Mouse (Mus musculus) MEL (cell line): ENCODE data around the gene Rtbdn.
A peak's percentile ranks its signal among the peaks of the same experiment; 100 is the strongest.

Experiments used
- CTCF ChIP-seq, 3 experiments: IDR thresholded peaks in 2 of 3; conservative IDR thresholded peaks in 1 of 3; 2 replicates each; pipeline ENCODE4 v1.5.1; 2011 to 2012; ENCODE audit warnings: low read length in 3 of 3, low read depth in 2 of 3, mild to moderate bottlenecking in 2 of 3, improper control_type of control experiment in 1 of 3, inconsistent platforms in 1 of 3, mixed read lengths in 1 of 3, moderate library complexity in 1 of 3; ENCODE audit not compliant: control insufficient read depth in 1 of 3, insufficient read depth in 1 of 3, poor library complexity in 1 of 3, severe bottlenecking in 1 of 3
- EP300 ChIP-seq, 2 experiments: IDR thresholded peaks; 2 replicates each; pipeline ENCODE4 v1.6.1; 2011; ENCODE audit warnings: improper control_type of control experiment in 2 of 2, low read length in 2 of 2, low read depth in 1 of 2, mild to moderate bottlenecking in 1 of 2
- ETS1 ChIP-seq: IDR thresholded peaks from 2 replicates; pipeline ENCODE4 v1.6.1; 2012; ENCODE audit warnings: low read depth, mild to moderate bottlenecking, inconsistent platforms, low read length, improper control_type of control experiment, moderate library complexity
- GATA1 ChIP-seq: IDR thresholded peaks from 2 replicates; pipeline ENCODE4 v1.6.1; 2011; ENCODE audit warnings: low read depth, low read length, improper control_type of control experiment
- POLR2A ChIP-seq, 2 experiments: IDR thresholded peaks; 2 replicates each; pipeline ENCODE4 v1.6.1; 2011 to 2012; ENCODE audit warnings: low read length in 2 of 2, mild to moderate bottlenecking in 2 of 2, control low read depth in 1 of 2, improper control_type of control experiment in 1 of 2, low read depth in 1 of 2, moderate library complexity in 1 of 2; ENCODE audit not compliant: control insufficient read depth in 1 of 2, insufficient read depth in 1 of 2, poor library complexity in 1 of 2

- TF ChIP-seq EP300 (IDR thresholded peaks at IDR 0.05; ENCODE audit: low read depth in 1 of 2, low read length in 2 of 2) (peak in 1 of 2 experiments; percentile 45; a peak in 2 of 4 replicates), GATA1 (peak; percentile 48; the same call in 1 of the 2 replicates), POLR2A (IDR thresholded peaks at IDR 0.05; ENCODE audit: control insufficient read depth in 1 of 2, insufficient read depth in 1 of 2, low read depth in 1 of 2, low read length in 2 of 2, poor library complexity in 1 of 2) (no peak; a peak in 1 of 4 replicates), CTCF (IDR thresholded peaks at IDR 0.05 in 2 of 3, conservative IDR thresholded peaks at IDR 0.05 in 1 of 3; ENCODE audit: control insufficient read depth in 1 of 3, insufficient read depth in 1 of 3, low read depth in 2 of 3, low read length in 3 of 3, poor library complexity in 1 of 3, severe bottlenecking in 1 of 3) (no peak), ETS1 (peak; percentile 60)
These were observed 36.8 kb upstream of the Rtbdn start for GRCm38 (mm10) chr8:84909949-84910348.
